Mouse (Mus musculus): ENCODE results near the gene Icam1.

- TF ChIP-seq MYOG (IDR thresholded peaks at IDR 0.05; ENCODE audit: control insufficient read depth, extremely low read depth, insufficient read length) (no peak), CTCF (IDR thresholded peaks at IDR 0.05; ENCODE audit: control insufficient read depth, insufficient read depth, insufficient read length) (no peak), CEBPB (IDR thresholded peaks at IDR 0.05; ENCODE audit: low read depth) (no peak), USF1 (IDR thresholded peaks at IDR 0.05; ENCODE audit: low read depth) (no peak)
Measured at GRCm38 (mm10) chr9:20971751-20972140, 44.0 kb upstream of the Icam1 start.

Measured in C2C12 (cell line).